Mouse (Mus musculus) spleen, adult 2 months (tissue): ENCODE results near the gene Gm9821.

Experiments used
- CTCF ChIP-seq: fragments of 200-500 bp; IDR thresholded peaks from 2 replicates; pipeline ENCODE4 v1.5.1; 2011; ENCODE audit warnings: mild to moderate bottlenecking, inconsistent platforms; ENCODE audit not compliant: insufficient read depth, insufficient read length, insufficient replicate concordance; ENCODE audit errors: extremely low read depth
- POLR2A ChIP-seq: fragments of 200-500 bp; IDR thresholded peaks from 2 replicates; pipeline ENCODE4 v1.6.1; 2011; ENCODE audit warnings: low read depth, low read length, inconsistent platforms

DNA sequence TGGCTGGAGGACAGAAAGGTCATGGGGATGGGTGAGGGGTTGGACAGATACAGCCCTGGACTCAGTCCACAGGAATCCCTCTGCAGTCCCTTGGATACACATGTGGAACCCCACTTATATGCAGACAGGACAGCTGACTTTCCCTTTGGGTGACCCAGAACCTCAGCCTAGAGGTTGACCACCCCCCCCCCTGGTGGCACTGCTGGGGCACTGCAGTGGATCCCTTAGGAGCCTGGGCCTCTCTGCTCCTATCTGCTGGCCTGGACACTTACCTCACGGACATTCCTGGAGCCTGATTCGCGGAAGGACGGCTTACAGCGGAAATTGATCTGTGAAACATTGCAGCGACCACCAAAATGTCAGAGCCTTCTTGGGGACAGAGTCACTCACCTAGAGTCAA lies 3.1 kb upstream of the Gm9821 start:
- TF ChIP-seq CTCF (peak; percentile 23; the same call in 1 of the 2 replicates), POLR2A (no peak)
